22 mouse cellular contexts compared by ENCODE assay signal in genomic region chr3:125932594-125933237, GRCm38 (mm10). TPM values are rescaled to one million over a fixed set of nuclear protein-coding genes. Genes with fewer than 3 reads are reported as not detected.
DNase-seq lines count a peak whose midpoint lies in the region; ATAC-seq and TF ChIP-seq lines count a peak whose summit lies in the region.
"Had no signal": no experiment of that assay in that cellular context is flagged by ENCODE, and none has a peak within 500 bp of the region (broad histone marks: within the 10 kb centered on the region; RNA-seq: fewer than 3 reads in every experiment).

No protein-coding gene starts in this region.

- intact Hi-C loops in heart, adult 2 months (cut with DNase I), result no loop called here

- no peak; the same call in 1 of the 2 replicates for ATAC-seq in stomach, embryonic 15.5 days (ENCODE audit: insufficient read depth, low FRiP score, low read depth)
- ATAC-seq in stomach, postnatal 0 days (ENCODE audit: low FRiP score, low TSS enrichment), result no peak
- peak; percentile 83 for ATAC-seq in erythroblast, adult 5-6 weeks (replicated peaks; ENCODE audit: low FRiP score, poor library complexity, severe bottlenecking)
- peak; percentile 88 for ATAC-seq in liver, postnatal 0 days
- ATAC-seq: forebrain, embryonic 15.5 days; hindbrain, embryonic 16.5 days; inflammation-experienced regulatory T-cells, adult 6 months had no signal

- no peak for TF ChIP-seq POLR2A in heart, adult 2 months (IDR thresholded peaks at IDR 0.05; ENCODE audit: insufficient read depth, low read depth, low read length)

- no peaks in the 10 kb centered on the region for H3K36me3 ChIP-seq in stomach, embryonic 15.5 days
- H3K36me3 ChIP-seq in stomach, postnatal 0 days (ENCODE audit: control insufficient read depth, insufficient read depth, low read length), result no peaks in the 10 kb centered on the region
- H3K36me3 ChIP-seq in liver, postnatal 0 days (replicated peaks; ENCODE audit: insufficient read depth, low read length), result no peaks in the 10 kb centered on the region
- no peaks in the 10 kb centered on the region for H3K36me3 ChIP-seq in heart, adult 2 months (ENCODE audit: control insufficient read depth, insufficient read depth, low read length)
- H3K36me3 ChIP-seq: embryonic facial prominence, embryonic 10.5 days; forebrain, embryonic 15.5 days; heart, embryonic 13.5 days; hindbrain, embryonic 12.5 days had no signal

- 62% methylated on average over 3 of the region's 3 CpGs for WGBS in stomach, embryonic 15.5 days
- 43% methylated on average over 3 of the region's 3 CpGs for WGBS in stomach, postnatal 0 days
- WGBS in liver, postnatal 0 days (ENCODE audit: insufficient replicate concordance), result 75% methylated on average over 3 of the region's 3 CpGs
- WGBS in heart, adult 2 months, result 83% methylated on average over 3 of the region's 3 CpGs

- H3K27me3 ChIP-seq in stomach, embryonic 15.5 days (replicated peaks), result peaks cover 6% of the 10 kb centered on the region
- no peaks in the 10 kb centered on the region; the same call in 1 of the 2 replicates for H3K27me3 ChIP-seq in stomach, postnatal 0 days (ENCODE audit: control insufficient read depth, insufficient read depth, low read length)
- H3K27me3 ChIP-seq in liver, postnatal 0 days (ENCODE audit: insufficient read depth, low read length), result peaks cover 10% of the 10 kb centered on the region
- peaks cover 1% of the 10 kb centered on the region; the same call in 1 of the 2 replicates for H3K27me3 ChIP-seq in heart, adult 2 months (ENCODE audit: control insufficient read depth, insufficient read depth, low read length)
- H3K27me3 ChIP-seq: forebrain, embryonic 15.5 days had no signal

- DNase-seq in stomach, postnatal 0 days (ENCODE audit: low spot score), result no peak
- no peak for DNase-seq in liver, postnatal 0 days
- no peak for DNase-seq in heart, adult 2 months
- DNase-seq in layer of hippocampus, postnatal 36 days, result no peak
- DNase-seq in spleen, adult 18-20 months, result no peak
- DNase-seq: adrenal gland, postnatal 10 days; cerebellum, adult 11-12 months; cerebellum, adult 9-11 months; cerebellum, postnatal 36 days; gastrocnemius, postnatal 14 days; heart, postnatal 36 days had no signal

- H3K4me2 ChIP-seq in stomach, embryonic 15.5 days, result no peak overlapping the region
- H3K4me2 ChIP-seq in stomach, postnatal 0 days (replicated peaks; ENCODE audit: low read depth), result no peak overlapping the region
- H3K4me2 ChIP-seq in liver, postnatal 0 days (ENCODE audit: low read depth, low read length), result no peak overlapping the region
- H3K4me2 ChIP-seq: forebrain, embryonic 15.5 days; heart, embryonic 13.5 days; hindbrain, embryonic 12.5 days had no signal

- H3K9ac ChIP-seq in stomach, embryonic 15.5 days, result no peak overlapping the region
- H3K9ac ChIP-seq in stomach, postnatal 0 days (ENCODE audit: low read length), result no peak overlapping the region
- H3K9ac ChIP-seq in liver, postnatal 0 days (replicated peaks), result no peak overlapping the region
- no peak overlapping the region for H3K9ac ChIP-seq in heart, adult 2 months (ENCODE audit: low read depth, low read length)
- H3K9ac ChIP-seq: forebrain, embryonic 15.5 days; heart, embryonic 13.5 days; hindbrain, embryonic 12.5 days had no signal

- H3K79me2 ChIP-seq in heart, adult 2 months (replicated peaks; ENCODE audit: control insufficient read depth, insufficient read depth, low read length), result no peaks in the 10 kb centered on the region

- no peak for TF ChIP-seq CTCF in stomach, postnatal 0 days (IDR thresholded peaks at IDR 0.05; ENCODE audit: low read depth)
- TF ChIP-seq CTCF in liver, postnatal 0 days (IDR thresholded peaks at IDR 0.05; ENCODE audit: low read depth), result no peak
- TF ChIP-seq CTCF in heart, adult 2 months (IDR thresholded peaks at IDR 0.05), result no peak

- no peak for TF ChIP-seq EP300 in stomach, postnatal 0 days (optimal IDR thresholded peaks at IDR 0.05)
- TF ChIP-seq EP300 in liver, postnatal 0 days (IDR thresholded peaks at IDR 0.05; ENCODE audit: low read depth), result peak; percentile 96
- TF ChIP-seq EP300 in heart, adult 2 months (IDR thresholded peaks at IDR 0.05; ENCODE audit: insufficient read depth, low read depth, low read length), result no peak

- no peaks in the 10 kb centered on the region for H3K9me3 ChIP-seq in stomach, embryonic 15.5 days
- no peaks in the 10 kb centered on the region for H3K9me3 ChIP-seq in stomach, postnatal 0 days (ENCODE audit: control insufficient read depth, low read length)
- H3K9me3 ChIP-seq in liver, postnatal 0 days (ENCODE audit: low read length), result no peaks in the 10 kb centered on the region
- H3K9me3 ChIP-seq: embryonic facial prominence, embryonic 10.5 days; forebrain, embryonic 15.5 days; heart, embryonic 13.5 days; hindbrain, embryonic 12.5 days had no signal

- H3K27ac ChIP-seq in stomach, embryonic 15.5 days, result peak overlapping the region; percentile 68; the same call in 1 of the 2 replicates
- no peak overlapping the region for H3K27ac ChIP-seq in stomach, postnatal 0 days (replicated peaks)
- 0 out of 2 replicates have a peak overlapping the region, but pooled peaks have one; percentile 29 for H3K27ac ChIP-seq in liver, postnatal 0 days (ENCODE audit: low read depth)
- no peak overlapping the region for H3K27ac ChIP-seq in heart, adult 2 months
- H3K27ac ChIP-seq: embryonic facial prominence, embryonic 10.5 days; forebrain, embryonic 15.5 days; heart, embryonic 13.5 days; hindbrain, embryonic 12.5 days had no signal

- 0 out of 2 replicates have a peak, but pooled peaks cover 5% of the 10 kb centered on the region for H3K4me1 ChIP-seq in stomach, embryonic 15.5 days
- H3K4me1 ChIP-seq in stomach, postnatal 0 days (replicated peaks; ENCODE audit: control insufficient read depth, insufficient read depth), result no peaks in the 10 kb centered on the region
- peaks cover 1% of the 10 kb centered on the region for H3K4me1 ChIP-seq in liver, postnatal 0 days (ENCODE audit: insufficient read depth)
- no peaks in the 10 kb centered on the region; the same call in 1 of the 2 replicates for H3K4me1 ChIP-seq in heart, adult 2 months (ENCODE audit: control insufficient read depth, insufficient read depth, low read length)

- H3K4me3 ChIP-seq in stomach, embryonic 15.5 days (replicated peaks), result no peak overlapping the region
- no peak overlapping the region for H3K4me3 ChIP-seq in stomach, postnatal 0 days (ENCODE audit: low read depth, low read length)
- no peak overlapping the region for H3K4me3 ChIP-seq in liver, postnatal 0 days (ENCODE audit: low read depth, low read length)
- no peak overlapping the region for H3K4me3 ChIP-seq in heart, adult 2 months
- H3K4me3 ChIP-seq: embryonic facial prominence, embryonic 10.5 days; erythroblast, embryonic 14.5 days; forebrain, embryonic 15.5 days; heart, embryonic 13.5 days; hindbrain, embryonic 12.5 days had no signal

RNA-seq across cellular contexts. Expression of gene Ugt8a, which starts 5.7 kb away (rescaled TPM):
- 14.5 and 15.8 TPM in 2 replicates for polyA plus RNA-seq in stomach, embryonic 15.5 days (2015; fragmentation: Nextera tagmentation; extraction: Ambion mirVana)
- polyA plus RNA-seq in stomach, postnatal 0 days (2015; fragmentation: Nextera tagmentation; extraction: Ambion mirVana), result 7.7 and 7.9 TPM in 2 replicates
- total RNA-seq in erythroblast, adult 5-6 weeks (2015; ENCODE audit: low replicate concordance), result 0.77 and 1.7 TPM in 2 replicates
- total RNA-seq in erythroblast, adult 5-6 weeks (2017; ENCODE audit: low replicate concordance), result 0.60 and 0.84 TPM in 2 replicates
- 0.31 and 0.39 TPM in 2 replicates for polyA plus RNA-seq in liver, postnatal 0 days (2015; fragmentation: Nextera tagmentation; extraction: Ambion mirVana)
- not detected for total RNA-seq in heart, adult 2 months (2021)
- polyA plus RNA-seq in heart, adult 2 months (2012; rRNA removed), result 0.08 TPM in 1 of 2 replicates, not detected in the other
- total RNA-seq in layer of hippocampus, postnatal 36 days (2021), result 10 to 100 TPM; 53.0 to 53.9 TPM
- total RNA-seq: heart, postnatal 36 days had no signal
- polyA plus RNA-seq: erythroblast, embryonic 14.5 days; gonadal fat pad, adult 2 months; heart, postnatal 0 days; inflammation-experienced regulatory T-cells, adult 6 months had no signal

Comparison
In these comparisons a context has a peak if more than half of its experiments do, and no peak if none do; other contexts are left out.
1. H3K27ac ChIP-seq: peak in stomach, embryonic 15.5 days (single experiment) and liver, postnatal 0 days (single experiment); none in stomach, postnatal 0 days (single experiment) and heart, adult 2 months (single experiment).
2. ATAC-seq: peak in erythroblast, adult 5-6 weeks (single experiment) and liver, postnatal 0 days (single experiment); none in stomach, embryonic 15.5 days (single experiment) and stomach, postnatal 0 days (single experiment).